Mouse (Mus musculus) liver, adult 2 months (tissue): Measurements from ENCODE around the gene Emsy. TPM values are rescaled to one million over a fixed set of nuclear protein-coding genes. Genes with fewer than 3 reads are reported as not detected.

Source experiments
- DNase-seq: peaks from one replicate; pipeline ENCODE4 v3.0.0-alpha.2; 2011; ENCODE audit warnings: low read depth, low spot score; ENCODE audit errors: extremely low read depth
- H3K27ac ChIP-seq: fragments of 200-500 bp; replicated peaks from 2 replicates; pipeline ENCODE4 v1.5.1; 2012; ENCODE audit warnings: low read depth, mild to moderate bottlenecking, control low read depth, inconsistent platforms, low read length; ENCODE audit not compliant: insufficient read depth
- H3K27me3 ChIP-seq: fragments of 200-500 bp; 2 replicates; pipeline ENCODE4 v1.6.1; 2012; ENCODE audit warnings: mild to moderate bottlenecking, moderate library complexity, low read length, inconsistent platforms; ENCODE audit not compliant: control insufficient read depth, insufficient read depth
- H3K36me3 ChIP-seq: fragments of 200-500 bp; 2 replicates; pipeline ENCODE4 v1.6.1; 2012; ENCODE audit warnings: low read length, inconsistent platforms; ENCODE audit not compliant: control insufficient read depth, insufficient read depth
- H3K4me1 ChIP-seq: fragments of 200-500 bp; 2 replicates; pipeline ENCODE4 v1.6.1; 2011; ENCODE audit warnings: low read length; ENCODE audit not compliant: control insufficient read depth, insufficient read depth
- H3K4me3 ChIP-seq: fragments of 200-500 bp; 2 replicates; pipeline ENCODE4 v1.5.1; 2011; ENCODE audit warnings: low read depth, mild to moderate bottlenecking, control low read depth, low read length, moderate library complexity; ENCODE audit not compliant: insufficient read depth
- H3K79me2 ChIP-seq: fragments of 200-500 bp; 2 replicates; pipeline ENCODE4 v1.6.1; 2012; ENCODE audit warnings: inconsistent platforms, mild to moderate bottlenecking, low read length, moderate library complexity; ENCODE audit not compliant: control insufficient read depth, insufficient read depth
- H3K9ac ChIP-seq: fragments of 200-500 bp; 2 replicates; pipeline ENCODE4 v1.6.1; 2012; ENCODE audit warnings: low read depth, mild to moderate bottlenecking, control low read depth, inconsistent platforms, low read length
- CTCF ChIP-seq: fragments of 200-500 bp; IDR thresholded peaks from 2 replicates; pipeline ENCODE4 v1.5.1; 2011; ENCODE audit warnings: low read depth, low read length, control low read depth
- POLR2A ChIP-seq: fragments of 200-500 bp; IDR thresholded peaks from 2 replicates; pipeline ENCODE4 v1.6.1; 2011; ENCODE audit warnings: low read length, control low read depth; ENCODE audit not compliant: insufficient read depth; ENCODE audit errors: extremely low read depth
- WGBS: fragments of 180-500 bp; shearing (Covaris S2); methylation state at CpG from one replicate; pipeline ENCODE4 v1.1.7; 2018; 5-methylcytosine and 5-hydroxymethylcytosine counted together
- polyA plus RNA-seq: library from polyadenylated mRNA; depleted of rRNA; stranded (reverse); fragments of >200 nt; gene quantifications from 2 replicates; pipeline ENCODE4 v1.2.3, GENCODE M21; 2012
- total RNA-seq: library from RNA; depleted of rRNA; stranded (reverse); fragments of >200 nt; gene quantifications from 2 replicates; pipeline ENCODE4 v1.2.3, GENCODE M21; 2014

Gene Emsy
- total and polyA plus RNA-seq, 2 experiments = 7.9 to 10.9 TPM

DNA sequence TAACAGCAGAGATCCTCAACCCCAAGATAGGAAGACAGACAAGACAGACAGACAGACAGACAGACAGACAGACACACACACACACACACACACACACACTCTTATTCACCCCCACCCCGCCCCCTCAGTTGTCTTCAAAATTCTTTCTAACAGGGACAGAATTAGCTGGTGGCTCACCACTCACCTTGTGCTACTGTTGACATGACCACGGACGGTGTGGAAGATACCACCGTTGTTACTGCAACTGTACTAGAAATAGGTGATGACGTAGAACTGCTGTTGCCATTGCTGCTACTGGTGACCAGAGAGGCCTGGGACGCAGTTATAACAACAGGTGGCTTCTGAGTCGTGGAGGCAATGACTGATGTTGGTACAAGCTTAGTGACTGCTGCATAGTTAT lies 26.6 kb downstream of the Emsy start:
- Histone ChIP-seq H3K79me2 (no peaks in the 10 kb centered on the region), H3K27ac (no peak overlapping the region), H3K4me1 (peaks cover 1% of the 10 kb centered on the region; the same call in 1 of the 2 replicates), H3K27me3 (no peaks in the 10 kb centered on the region), H3K4me3 (no peak overlapping the region), H3K9ac (no peak overlapping the region), H3K36me3 (peaks cover 34% of the 10 kb centered on the region)
- TF ChIP-seq POLR2A (no peak), CTCF (no peak)
- DNase-seq = no peak
- 96% methylated on average over 7 of the region's 7 CpGs for WGBS

DNA sequence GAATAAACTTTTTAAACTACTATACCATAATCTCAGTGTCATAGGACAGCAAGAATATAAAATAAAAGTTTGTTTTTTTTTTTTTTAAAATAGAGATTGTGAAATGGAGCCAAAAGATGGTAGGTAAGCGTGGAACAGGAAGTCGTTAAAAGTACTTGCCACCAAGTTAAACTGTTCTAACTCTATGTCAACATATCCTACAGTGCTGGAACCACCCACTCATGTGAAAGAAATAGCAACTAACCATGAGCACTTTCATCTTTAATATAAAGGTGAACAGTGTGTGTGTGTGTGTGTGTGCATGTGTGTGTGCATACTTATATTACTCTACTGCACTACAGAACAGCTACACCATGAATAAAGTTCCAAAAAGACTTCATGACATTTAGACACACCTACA lies 38.8 kb downstream of the Emsy start:
- 71% methylated on average over 2 of the region's 2 CpGs for whole genome bisulfite sequencing

DNA sequence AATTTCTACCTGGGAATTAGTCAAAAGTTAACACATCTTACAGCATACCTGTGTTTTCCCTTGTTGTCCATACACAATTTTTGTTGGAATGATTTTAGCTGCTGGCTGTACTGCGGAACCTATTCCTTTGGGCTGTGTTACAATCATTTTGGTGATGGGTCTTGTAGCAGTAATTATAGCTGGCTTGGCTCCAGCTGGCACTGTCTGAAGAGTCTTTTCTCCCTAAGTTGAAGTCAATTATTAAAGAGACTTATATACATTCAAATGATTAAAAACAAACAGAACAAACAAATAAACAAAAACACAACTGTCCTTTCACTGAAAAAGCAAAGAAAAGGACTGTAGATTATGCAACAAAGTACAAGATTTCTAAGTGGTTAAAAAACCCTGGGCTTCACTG lies 43.6 kb downstream of the Emsy start:
- DNase-seq = no peak
- no peak overlapping the region for H3K4me3 ChIP-seq
- H3K4me1 ChIP-seq = no peaks in the 10 kb centered on the region
- no peaks in the 10 kb centered on the region for H3K79me2 ChIP-seq
- peaks cover 42% of the 10 kb centered on the region for H3K36me3 ChIP-seq
- H3K9ac ChIP-seq = no peak overlapping the region
- no peak for TF ChIP-seq POLR2A
- TF ChIP-seq CTCF = no peak
- 100% methylated on average over 1 of the region's 1 CpGs for WGBS
- H3K27me3 ChIP-seq = no peaks in the 10 kb centered on the region
- no peak overlapping the region for H3K27ac ChIP-seq

More for the DNA sequence above, 38.8 kb downstream of the Emsy start:
- Histone ChIP-seq H3K27ac (no peak overlapping the region), H3K27me3 (no peaks in the 10 kb centered on the region), H3K4me3 (no peak overlapping the region), H3K4me1 (no peaks in the 10 kb centered on the region), H3K9ac (no peak overlapping the region), H3K36me3 (peaks cover 38% of the 10 kb centered on the region), H3K79me2 (no peaks in the 10 kb centered on the region)
- DNase-seq = no peak
- no peak for TF ChIP-seq CTCF
- no peak for TF ChIP-seq POLR2A

DNA sequence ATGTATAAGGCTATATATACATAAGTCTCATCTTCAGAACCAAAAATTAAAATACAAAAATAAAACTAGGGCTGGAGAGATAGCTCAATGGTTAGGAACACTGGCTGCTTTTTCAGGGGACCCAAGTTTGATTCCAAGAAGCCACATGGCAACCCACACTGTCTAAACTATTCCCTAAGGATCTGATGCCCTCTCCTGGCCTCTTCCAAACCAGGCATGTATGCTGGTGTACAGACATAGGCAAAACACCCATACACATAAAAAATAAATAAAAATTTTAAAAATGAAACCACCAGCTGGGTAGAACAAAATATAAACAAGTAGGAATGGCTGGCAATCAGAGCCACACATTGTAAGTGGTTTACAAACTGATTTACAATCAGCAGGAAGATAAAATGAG lies 48.1 kb downstream of the Emsy start:
- Histone ChIP-seq H3K36me3 (peaks cover 24% of the 10 kb centered on the region), H3K4me1 (no peaks in the 10 kb centered on the region), H3K79me2 (no peaks in the 10 kb centered on the region), H3K9ac (no peak overlapping the region), H3K27me3 (no peaks in the 10 kb centered on the region), H3K4me3 (no peak overlapping the region), H3K27ac (no peak overlapping the region)
- no peak for DNase-seq
- TF ChIP-seq CTCF (no peak), POLR2A (no peak)

DNA sequence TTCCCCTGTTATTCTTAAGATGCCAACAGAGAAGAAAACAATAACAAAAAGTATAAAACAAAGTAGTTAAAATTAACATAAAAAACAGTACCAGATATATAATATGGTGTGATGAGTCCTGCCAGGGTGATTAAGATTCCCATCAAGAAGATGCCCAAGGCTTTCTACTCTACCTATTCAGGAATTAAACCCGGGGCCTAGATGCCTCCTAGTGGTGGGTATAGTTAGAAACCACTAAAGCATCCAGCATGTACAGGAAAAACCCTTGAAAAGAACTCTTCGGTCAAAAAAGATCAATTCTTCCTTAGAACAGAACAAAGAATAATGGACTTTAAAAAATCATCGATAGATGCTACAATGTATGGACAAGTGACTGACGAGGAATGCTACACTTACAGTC lies 49.4 kb downstream of the Emsy start:
- no peaks in the 10 kb centered on the region for H3K27me3 ChIP-seq
- no peak overlapping the region for H3K27ac ChIP-seq
- TF ChIP-seq CTCF = peak; percentile 21; the same call in 1 of the 2 replicates
- TF ChIP-seq POLR2A = no peak
- H3K4me3 ChIP-seq = no peak overlapping the region
- H3K36me3 ChIP-seq = peaks cover 28% of the 10 kb centered on the region
- 84% methylated on average over 4 of the region's 4 CpGs for WGBS
- H3K79me2 ChIP-seq = no peaks in the 10 kb centered on the region
- no peaks in the 10 kb centered on the region for H3K4me1 ChIP-seq
- DNase-seq = no peak
- H3K9ac ChIP-seq = no peak overlapping the region

DNA sequence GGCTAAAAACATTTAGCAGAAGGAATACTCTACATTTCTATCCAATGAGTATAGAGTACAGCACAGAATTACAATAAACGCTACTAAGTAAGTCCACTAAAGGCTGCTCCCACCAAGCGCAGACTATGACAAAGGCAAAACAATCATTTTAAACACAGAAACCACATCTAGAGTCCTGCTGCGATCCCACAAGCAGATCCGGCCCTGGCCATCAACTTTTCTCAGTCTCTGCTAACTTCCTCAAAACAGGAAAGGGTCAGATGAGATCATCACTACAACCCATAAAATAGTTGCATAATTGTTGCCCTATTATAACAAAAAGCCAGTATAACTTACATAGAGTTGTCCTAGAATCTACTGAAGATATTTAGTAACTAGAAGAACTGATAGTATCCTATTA lies 54.9 kb downstream of the Emsy start:
- no peak for TF ChIP-seq CTCF
- TF ChIP-seq POLR2A = no peak
- 82% methylated on average over 4 of the region's 4 CpGs for WGBS
- Histone ChIP-seq H3K27ac (no peak overlapping the region), H3K4me1 (no peaks in the 10 kb centered on the region), H3K27me3 (no peaks in the 10 kb centered on the region), H3K36me3 (peaks cover 34% of the 10 kb centered on the region), H3K4me3 (no peak overlapping the region), H3K9ac (no peak overlapping the region), H3K79me2 (no peaks in the 10 kb centered on the region)
- no peak for DNase-seq
